Mouse (Mus musculus): ENCODE results near the gene Xylt1.

Gene Xylt1

GRCm38 (mm10) chr7:117430361-117430935 lies 49.7 kb downstream of the Xylt1 start:
- no peak for DNase-seq (ENCODE audit: extremely low spot score, low read depth, low spot score)

DNA sequence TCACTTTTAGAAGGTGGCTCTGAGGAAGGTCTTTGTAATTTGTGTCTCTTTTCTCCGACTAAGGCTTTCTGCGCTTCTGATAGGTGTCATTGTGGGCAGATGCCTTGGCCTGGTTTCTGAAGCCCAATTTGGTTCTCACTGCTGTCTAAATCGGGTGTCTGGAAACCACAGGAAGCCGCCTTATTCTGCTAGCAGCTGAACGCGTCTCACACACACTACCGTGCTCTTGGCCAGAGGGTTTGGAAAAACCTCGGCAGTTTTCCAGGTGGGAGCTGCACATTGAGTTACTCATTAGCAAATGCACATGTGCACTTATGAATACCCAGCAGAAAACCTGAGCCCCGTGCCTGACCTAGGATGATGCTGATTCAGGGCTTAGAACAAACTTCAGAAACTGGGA lies 52.9 kb downstream of the Xylt1 start:
- DNase-seq (ENCODE audit: extremely low spot score, low read depth, low spot score) = no peak

DNA sequence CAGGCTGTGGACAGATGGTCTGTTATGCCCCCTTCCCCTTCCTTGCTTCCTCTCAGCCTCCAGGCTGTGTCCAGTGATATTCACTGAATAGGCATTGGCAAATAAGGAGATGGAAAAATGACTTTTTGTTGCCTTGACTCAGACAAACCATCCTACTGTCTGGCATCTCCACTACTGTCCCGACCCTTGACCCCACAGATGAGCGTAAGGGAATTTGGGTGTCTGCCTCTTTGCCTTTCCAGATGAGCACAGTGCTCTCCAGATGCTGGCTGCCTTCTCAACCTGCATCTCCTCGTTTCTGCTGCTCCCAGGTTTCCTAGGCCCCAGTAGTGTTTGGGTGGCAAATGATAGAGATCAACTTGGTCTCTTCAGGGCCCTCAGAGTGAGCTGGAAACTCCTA lies 54.3 kb downstream of the Xylt1 start:
- DNase-seq (ENCODE audit: extremely low spot score, low read depth, low spot score) = no peak

DNA sequence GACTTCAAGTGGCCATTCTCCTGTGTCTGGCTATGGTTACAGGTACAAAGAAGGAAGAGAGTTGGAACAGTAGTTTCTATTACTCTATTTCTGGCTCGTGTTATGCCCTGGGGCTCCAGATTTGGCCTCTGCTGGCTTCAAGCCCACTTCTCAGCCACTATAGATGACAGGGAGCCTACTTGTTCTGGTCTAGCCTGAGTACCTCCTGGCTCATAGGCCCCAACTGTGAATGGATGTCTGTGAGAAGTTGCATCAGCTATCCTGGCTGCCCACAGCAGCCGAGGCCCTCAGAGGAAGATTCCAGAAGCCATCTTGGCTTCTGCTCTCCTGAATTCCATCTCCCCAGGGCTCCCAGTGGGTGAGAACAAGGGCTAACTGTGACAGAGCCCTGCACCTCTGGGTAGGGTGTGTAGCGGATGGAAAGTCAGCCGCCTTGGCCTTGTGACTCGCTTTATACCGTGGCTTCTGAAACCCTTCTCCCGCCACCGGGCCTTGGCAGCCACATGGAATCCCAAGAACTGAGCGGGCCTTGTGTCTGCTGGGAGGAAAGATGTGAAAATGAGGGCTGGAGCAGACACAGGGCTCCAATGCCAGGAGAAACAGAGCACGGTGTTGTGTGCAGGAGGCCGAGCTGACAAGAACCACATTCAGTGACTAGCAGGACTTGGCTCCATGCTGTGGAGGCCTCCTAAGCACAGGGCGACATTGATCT lies 55.1 kb downstream of the Xylt1 start:
- DNase-seq (ENCODE audit: extremely low spot score, low read depth, low spot score) = no peak

- DNase-seq (ENCODE audit: extremely low spot score, low read depth, low spot score) = no peak
Observed at GRCm38 (mm10) chr7:117436892-117437291, 56.1 kb downstream of the Xylt1 start.

- no peak for DNase-seq (ENCODE audit: extremely low spot score, low read depth, low spot score)
Observed at GRCm38 (mm10) chr7:117440994-117441393, 60.2 kb downstream of the Xylt1 start.

DNA sequence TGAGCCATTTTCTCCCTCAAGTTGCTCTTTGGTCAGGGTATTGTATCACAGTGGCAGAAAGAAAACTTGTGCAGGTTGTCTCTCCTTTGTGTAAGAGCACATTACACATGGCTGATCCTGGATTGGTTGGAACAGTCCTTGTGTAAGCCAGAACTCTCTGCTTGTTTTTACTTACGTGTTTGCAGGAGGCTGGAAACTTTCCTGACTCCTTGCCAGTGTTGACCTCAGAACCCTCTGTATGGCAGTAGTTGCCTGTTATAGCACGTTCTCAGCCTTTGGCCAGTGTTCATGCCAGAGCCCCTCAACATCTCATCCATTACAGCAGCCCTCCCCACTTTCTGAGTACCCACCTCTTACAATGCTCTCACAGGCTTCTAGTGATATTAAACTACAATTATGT lies 61.9 kb downstream of the Xylt1 start:
- DNase-seq (ENCODE audit: extremely low spot score, low read depth, low spot score) = no peak

- no peak for DNase-seq (ENCODE audit: extremely low spot score, low read depth, low spot score)
Observed at GRCm38 (mm10) chr7:117443215-117443614, 62.4 kb downstream of the Xylt1 start.

GRCm38 (mm10) chr7:117445471-117445870 lies 64.7 kb downstream of the Xylt1 start:
- DNase-seq (ENCODE audit: extremely low spot score, low read depth, low spot score) = peak; percentile 42

GRCm38 (mm10) chr7:117449605-117450004 lies 68.8 kb downstream of the Xylt1 start:
- DNase-seq (ENCODE audit: extremely low spot score, low read depth, low spot score) = no peak

- no peak for DNase-seq (ENCODE audit: extremely low spot score, low read depth, low spot score)
Observed at GRCm38 (mm10) chr7:117451212-117451611, 70.4 kb downstream of the Xylt1 start.

DNA sequence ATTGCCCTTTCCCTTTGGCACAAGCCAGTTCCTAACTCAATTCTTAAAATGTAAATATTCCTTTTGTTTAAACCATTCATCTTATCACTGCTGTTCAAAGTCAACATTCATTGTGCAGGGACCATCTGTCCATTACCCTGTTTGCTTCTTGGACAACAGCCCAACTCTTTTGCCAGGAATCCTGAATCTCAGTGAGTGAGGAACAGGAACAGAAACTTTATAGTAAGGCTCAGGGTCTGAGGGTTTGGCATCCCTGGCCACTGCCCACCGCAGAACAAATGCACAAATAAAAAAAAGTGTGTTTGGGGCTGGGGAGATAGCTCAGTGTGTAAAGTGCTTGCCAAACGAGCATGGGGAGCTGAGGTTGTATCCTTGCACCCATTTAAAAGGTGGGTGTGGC lies 71.5 kb downstream of the Xylt1 start:
- no peak for DNase-seq (ENCODE audit: extremely low spot score, low read depth, low spot score)

DNA sequence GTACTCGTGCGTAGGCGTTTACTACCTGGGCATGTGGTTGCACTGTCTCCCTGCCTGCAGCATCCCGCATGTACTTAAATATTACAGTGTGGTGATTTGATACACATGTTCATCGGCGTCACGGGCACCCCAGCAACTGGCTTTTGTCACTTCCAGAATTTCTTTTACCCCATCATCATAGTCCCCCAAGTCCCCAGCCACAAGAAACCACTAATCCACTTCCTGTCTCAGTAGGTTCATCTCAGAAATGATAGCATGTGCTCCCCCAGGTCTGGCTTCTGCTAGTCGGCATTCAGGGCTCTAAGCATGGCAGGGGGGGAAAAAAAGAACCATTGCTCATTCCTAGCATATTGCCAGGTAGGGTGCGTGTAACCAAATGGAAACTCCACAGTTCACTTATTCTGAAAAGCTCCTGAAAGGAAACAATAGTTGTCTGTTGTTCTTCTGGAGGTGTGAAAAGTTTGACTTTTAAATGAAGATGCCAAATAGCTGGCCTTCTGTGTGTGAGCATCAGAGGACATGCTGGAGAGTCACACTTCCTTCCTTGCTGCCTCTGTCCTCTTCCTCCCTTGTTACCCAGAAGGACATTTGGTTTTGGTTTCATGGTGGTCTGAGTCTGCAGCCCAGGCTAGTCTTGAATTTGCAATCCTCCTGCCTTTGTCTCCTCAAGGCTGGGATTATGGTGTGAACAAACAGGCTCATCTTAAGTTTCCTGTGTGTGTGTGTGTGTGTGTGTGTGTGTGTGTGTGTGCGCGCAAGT lies 74.2 kb downstream of the Xylt1 start:
- DNase-seq (ENCODE audit: extremely low spot score, low read depth, low spot score) = no peak

DNA sequence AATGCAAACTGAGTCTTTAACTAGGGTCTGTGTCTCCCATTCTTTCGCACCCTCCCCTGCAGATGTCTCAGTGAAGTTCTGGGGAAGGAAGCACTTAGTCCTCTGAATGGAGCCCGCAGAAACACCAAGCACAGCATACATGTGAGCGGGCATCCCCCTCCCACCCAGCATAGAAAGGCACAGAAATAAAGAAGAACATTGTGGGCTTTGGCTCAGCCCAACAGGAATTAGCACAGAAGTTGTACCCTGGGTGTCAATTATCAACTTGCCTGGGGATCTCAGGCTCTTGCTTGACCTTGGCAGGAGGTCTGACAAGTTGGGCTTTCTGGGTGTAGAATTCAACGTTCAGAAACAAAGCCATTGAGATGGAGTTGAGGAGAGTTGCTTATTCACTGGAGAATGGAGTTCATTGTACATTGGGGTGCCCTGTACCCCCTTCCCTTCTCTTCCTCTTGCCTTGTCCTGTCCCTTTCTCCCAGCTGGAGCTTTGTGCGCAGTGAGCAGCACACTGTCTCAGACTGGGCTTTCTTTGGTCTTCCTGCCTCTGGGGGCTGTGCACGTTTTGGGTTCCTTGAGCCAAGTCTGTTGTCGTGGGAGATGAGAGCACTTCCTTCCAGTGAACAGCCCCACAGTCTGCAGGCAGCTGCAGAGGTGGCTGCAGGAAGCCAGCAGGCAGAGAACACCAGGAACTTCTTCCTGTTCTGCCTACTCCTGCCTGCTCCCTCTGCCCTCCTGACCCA lies 81.6 kb downstream of the Xylt1 start:
- DNase-seq (ENCODE audit: extremely low spot score, low read depth, low spot score) = no peak

GRCm38 (mm10) chr7:117464956-117465355 lies 84.2 kb downstream of the Xylt1 start:
- DNase-seq (ENCODE audit: extremely low spot score, low read depth, low spot score) = no peak

DNA sequence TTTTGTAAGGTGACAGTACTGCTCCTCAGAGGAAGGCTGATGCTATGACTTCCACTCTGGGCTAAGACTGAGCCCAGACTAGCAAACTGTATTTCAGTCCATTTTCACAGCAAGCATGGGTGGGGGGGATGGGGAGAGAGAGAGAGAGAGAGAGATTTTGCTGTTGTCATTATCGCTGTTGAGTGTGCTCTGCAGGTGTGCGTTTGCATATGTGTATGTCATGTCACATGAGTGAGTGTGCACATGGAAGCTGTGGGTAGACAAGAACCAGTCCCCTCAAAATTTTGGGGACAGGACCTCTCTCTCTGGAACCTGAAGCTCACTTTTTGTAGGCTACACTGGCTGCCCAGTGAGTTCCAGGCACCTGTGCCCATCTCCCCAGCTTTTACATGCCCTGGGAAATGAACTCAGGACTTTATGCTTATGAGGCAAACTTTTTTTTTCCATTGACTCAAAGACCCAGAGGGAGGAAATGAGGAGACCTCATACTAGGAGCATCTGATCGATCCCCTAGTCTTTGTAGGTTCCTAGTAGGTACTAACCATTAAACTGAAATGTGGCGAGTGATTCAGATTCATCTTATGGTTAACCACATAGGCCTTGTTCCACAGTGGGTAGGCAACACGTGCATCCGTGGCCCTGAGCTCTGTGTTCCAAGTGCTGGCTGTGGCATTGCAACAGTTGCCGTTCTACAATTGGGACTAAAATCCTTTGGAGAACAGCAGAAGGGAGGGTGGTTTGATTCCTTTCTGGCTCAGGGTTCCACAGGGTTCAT lies 85.4 kb downstream of the Xylt1 start:
- DNase-seq (ENCODE audit: extremely low spot score, low read depth, low spot score) = no peak

DNA sequence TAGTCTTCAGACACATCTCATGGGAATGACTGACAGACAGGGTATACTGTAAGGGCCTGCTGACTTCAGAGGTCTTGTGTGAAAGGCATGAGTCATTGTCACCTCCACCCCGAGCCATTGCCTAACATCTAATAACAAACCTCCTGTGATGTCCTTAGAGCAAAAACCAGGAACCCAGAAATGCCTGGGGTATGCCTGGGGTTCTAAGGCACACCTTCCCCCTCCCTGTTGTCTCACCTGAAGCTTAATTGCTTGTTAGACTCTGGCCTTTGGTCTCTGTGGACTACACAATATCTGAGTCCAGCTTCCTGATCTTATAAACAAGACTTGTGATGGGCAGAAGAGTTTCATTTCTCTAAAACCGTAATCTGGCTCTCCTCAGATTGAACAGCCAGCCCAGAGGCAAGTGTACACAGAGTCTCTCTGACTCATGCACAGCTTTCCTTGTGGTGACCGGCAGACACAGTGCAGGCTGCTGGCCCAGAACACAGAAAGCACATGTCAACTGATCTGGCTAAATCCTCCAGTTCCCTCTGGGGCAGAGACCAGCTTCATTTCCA lies 89.5 kb downstream of the Xylt1 start:
- DNase-seq (ENCODE audit: extremely low spot score, low read depth, low spot score) = no peak

DNA sequence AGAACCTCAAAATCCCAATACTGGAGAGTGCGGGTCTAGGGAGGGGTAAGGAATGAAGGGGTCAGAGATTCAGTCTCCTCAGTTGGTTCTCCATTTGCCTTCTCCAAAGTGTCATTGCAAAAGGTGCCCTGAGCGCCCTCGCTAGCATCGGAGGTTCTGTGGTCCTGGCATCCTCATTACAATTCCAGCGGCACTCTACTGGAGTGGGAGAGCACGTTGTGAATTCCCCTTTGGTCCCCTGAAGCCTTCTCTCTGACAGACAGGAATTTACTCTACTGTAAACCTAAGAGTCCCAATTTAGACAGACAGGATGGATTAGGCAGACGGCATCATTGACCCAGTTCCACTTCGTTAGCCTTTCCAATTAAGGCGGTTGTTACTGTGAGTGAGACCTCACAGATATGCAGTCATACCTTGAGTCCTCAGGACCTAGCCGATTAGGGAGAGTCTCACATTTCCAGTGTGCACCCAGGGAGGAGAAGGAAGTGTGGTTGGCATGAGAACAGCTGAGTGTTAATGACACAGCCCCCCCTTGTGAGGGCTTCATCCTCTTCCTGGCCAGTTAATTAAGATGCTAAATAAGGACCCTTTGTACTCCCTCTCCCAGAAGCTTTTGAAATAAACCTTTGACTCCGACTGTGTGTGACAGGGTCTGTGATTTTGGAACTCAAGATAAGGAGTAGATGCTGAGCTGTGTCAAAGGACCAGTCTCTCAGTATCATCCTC lies 91.4 kb downstream of the Xylt1 start:
- DNase-seq (ENCODE audit: extremely low spot score, low read depth, low spot score) = no peak

- DNase-seq (ENCODE audit: extremely low spot score, low read depth, low spot score) = no peak
Observed at GRCm38 (mm10) chr7:117472781-117473743, 92.3 kb downstream of the Xylt1 start.

Data from hindlimb bud, embryonic 11.5 days (tissue).